Mouse (Mus musculus) Patski (cell line): ENCODE results near the gene Mtch1. TPM values are rescaled to one million over a fixed set of nuclear protein-coding genes. Genes with fewer than 3 reads are reported as not detected.

Experiments
- ATAC-seq: fragments of 100-300 bp; one replicate; pipeline ENCODE4 v1.8.0; 2021
- CTCF ChIA-PET: fragments of 350-600 bp; sonication (Branson Sonifier 250); formaldehyde crosslinking; loops from one replicate; lab custom pipeline; 2022; ENCODE audit warnings: inconsistent platforms; lab: Charles Lee
- POLR2A ChIA-PET: fragments of 350-600 bp; sonication (Branson Sonifier 250); formaldehyde crosslinking; loops from one replicate; lab custom pipeline; 2022; ENCODE audit warnings: antibody characterized with exemption, inconsistent platforms; lab: Charles Lee
- DNase-seq: peaks from one replicate; pipeline ENCODE4 v3.0.0-alpha.2; 2011; ENCODE audit warnings: low read depth, low spot score
- H3K27me3 ChIP-seq: fragments of 371-371 bp; one replicate; pipeline ENCODE4 v1.5.1; 2021
- CTCF ChIP-seq: fragments of 100-300 bp; IDR thresholded peaks from one replicate; pipeline ENCODE4 v1.5.1; 2021
- in situ Hi-C: fragments of 300-500 bp; cut with MboI; formaldehyde crosslinking; loops from 3 replicates; pipeline ENCODE4 v1.11.1; 2018; ENCODE audit warnings: low pct_unique_long_range_greater_than_20kb, mixed read lengths
- polyA plus RNA-seq: library from polyadenylated mRNA; unstranded; gene quantifications from one replicate; pipeline ENCODE4 v1.2.3, GENCODE M21; 2021

Mtch1 gene
- polyA plus RNA-seq, 1 experiment from 2014 or later: 349 TPM

DNA sequence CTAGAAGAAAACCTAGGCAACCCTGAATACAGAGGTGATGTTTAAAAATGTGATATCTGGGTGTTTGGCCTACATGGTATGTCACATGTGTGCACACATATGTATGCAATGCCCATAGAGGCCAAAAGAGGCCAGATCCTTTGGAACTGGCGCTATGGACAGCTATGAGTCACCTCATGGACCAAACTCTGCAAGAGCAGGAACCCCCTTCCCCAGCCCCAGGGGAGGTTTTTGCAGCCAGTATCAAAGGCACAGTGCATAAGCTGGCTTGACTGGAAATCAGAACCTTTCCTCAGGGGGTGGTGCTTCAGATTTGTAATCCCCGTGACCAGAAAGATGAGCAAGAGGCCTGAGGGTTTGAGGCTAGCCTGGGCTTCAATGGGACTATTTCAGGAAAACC lies 35.7 kb downstream of the Mtch1 start:
- CTCF ChIA-PET: interaction anchor here (0.9 kb wide), 1 partner anchor 10 kb away, joined by 3 read pairs; no protein-coding TSS in a partner anchor
- no peak for ATAC-seq
- in situ Hi-C loops: no loop called here
- H3K27me3 ChIP-seq: no peaks in the 10 kb centered on the region
- no peak for TF ChIP-seq CTCF
- POLR2A ChIA-PET: no interaction called here
- DNase-seq: no peak

- no peak for DNase-seq
- H3K27me3 ChIP-seq: no peaks in the 10 kb centered on the region
- ChIA-PET CTCF (interaction anchor here (0.9 kb wide), 1 partner anchor 10 kb away, joined by 3 read pairs; no protein-coding TSS in a partner anchor), POLR2A (no interaction called here)
- no peak for ATAC-seq
- in situ Hi-C loops: no loop called here
- TF ChIP-seq CTCF: no peak
Observed at GRCm38 (mm10) chr17:29311602-29312001, 36.1 kb downstream of the Mtch1 start.

DNA sequence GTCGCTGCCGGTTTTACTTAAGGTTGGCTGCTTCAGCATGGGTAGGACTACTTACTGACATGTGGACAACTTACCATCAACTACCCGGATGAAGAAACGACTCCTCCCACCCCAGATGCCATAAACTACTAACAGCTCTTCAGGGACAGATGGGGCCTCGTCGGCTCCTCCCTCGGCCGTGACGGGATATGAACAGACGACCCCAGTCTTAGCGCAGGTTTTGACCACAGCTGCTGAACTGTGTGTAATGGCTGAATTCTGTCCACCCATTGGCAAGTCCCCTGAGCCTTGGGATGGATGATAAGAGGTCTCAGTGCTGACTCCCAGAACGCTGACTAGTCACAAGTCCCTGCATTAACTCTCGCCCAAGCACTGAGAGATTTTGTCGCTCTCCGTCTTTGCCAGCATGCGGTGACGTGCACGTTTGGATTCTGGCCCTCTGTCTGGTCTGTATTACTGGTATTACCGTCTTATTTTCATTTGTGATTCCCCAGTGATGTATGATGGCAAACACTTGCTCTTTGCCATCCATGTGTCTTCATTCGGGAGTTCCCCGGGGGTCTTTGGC lies 37.6 kb downstream of the Mtch1 start:
- no peak for TF ChIP-seq CTCF
- no peak for ATAC-seq
- DNase-seq: no peak
- in situ Hi-C loops: no loop called here
- POLR2A ChIA-PET: no interaction called here
- CTCF ChIA-PET: no interaction called here
- H3K27me3 ChIP-seq: no peaks in the 10 kb centered on the region

DNA sequence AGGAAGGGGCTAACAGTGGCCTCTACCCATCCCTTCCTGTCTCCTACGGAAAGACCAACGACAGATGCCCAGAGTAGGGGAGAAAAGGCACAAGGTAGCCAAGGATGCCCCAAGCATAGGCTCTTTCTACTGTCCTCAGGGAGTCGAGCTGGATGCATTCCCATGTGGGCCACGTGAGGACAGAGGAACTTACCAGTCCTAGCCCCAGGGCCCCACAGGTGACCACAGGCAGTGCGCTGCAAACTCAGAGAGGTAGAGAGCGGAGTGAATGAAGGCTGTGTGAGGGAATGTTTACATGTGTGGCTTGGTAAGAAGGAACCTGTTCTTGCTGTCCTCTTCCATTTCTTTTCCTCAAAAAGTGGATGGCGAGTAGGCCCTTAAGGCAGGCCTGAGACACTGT lies 41.9 kb downstream of the Mtch1 start:
- DNase-seq (no peak), ATAC-seq (no peak)
- no peaks in the 10 kb centered on the region for H3K27me3 ChIP-seq
- ChIA-PET CTCF (interaction anchor here (1.4 kb wide), 1 partner anchor 22 kb away, joined by 3 read pairs; no protein-coding TSS in a partner anchor), POLR2A (interaction anchor here (0.6 kb wide), 1 partner anchor 103 kb away, joined by 3 read pairs; no protein-coding TSS in a partner anchor)
- TF ChIP-seq CTCF: no peak
- in situ Hi-C loops: no loop called here

GRCm38 (mm10) chr17:29305058-29305806 lies 42.5 kb downstream of the Mtch1 start:
- POLR2A ChIA-PET: interaction anchor here (1.4 kb wide), 1 partner anchor 10 kb away, joined by 4 read pairs; no protein-coding TSS in a partner anchor
- TF ChIP-seq CTCF: no peak
- CTCF ChIA-PET: interaction anchor here (1.4 kb wide), 1 partner anchor 23 kb away, joined by 3 read pairs; no protein-coding TSS in a partner anchor
- in situ Hi-C loops: no loop called here
- DNase-seq (no peak), ATAC-seq (no peak)
- no peaks in the 10 kb centered on the region for H3K27me3 ChIP-seq

DNA sequence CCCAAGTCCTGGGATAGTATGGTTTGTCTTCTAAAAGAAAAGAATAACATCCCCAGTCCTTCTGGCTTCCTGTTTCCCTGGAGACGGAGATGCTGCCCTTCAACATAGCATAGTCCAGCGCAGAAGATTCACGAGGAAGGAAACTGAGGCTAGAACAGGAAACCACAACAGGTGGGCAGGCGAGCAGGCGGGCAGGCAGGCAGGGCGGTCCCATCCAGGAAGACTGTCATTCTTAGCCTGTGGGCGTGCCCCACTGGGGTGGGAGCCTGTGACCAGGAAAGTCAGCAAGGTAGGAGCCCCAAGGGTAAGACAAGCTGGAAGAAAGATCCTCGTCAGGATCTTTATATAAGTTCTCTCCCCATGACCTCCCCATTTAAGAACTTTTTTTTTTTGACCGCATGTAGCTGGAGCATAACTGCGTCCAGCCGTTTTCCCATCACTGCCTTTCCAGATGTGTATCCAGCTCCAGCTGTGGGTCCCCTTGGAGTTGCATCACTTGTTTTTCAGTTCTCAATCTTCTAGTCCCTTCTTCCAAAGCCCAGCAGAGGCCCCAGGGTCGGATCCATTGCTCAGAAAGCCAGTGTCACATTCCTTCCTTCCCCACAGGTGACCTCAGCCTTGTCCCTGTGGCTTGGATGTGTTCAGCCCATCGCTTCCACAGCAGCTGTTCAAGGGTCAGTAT lies 43.2 kb downstream of the Mtch1 start:
- in situ Hi-C loops: no loop called here
- no peak for DNase-seq
- ChIA-PET CTCF (no interaction called here), POLR2A (interaction anchor here (1.4 kb wide), 1 partner anchor 11 kb away, joined by 4 read pairs; no protein-coding TSS in a partner anchor)
- ATAC-seq: no peak
- TF ChIP-seq CTCF: no peak
- no peaks in the 10 kb centered on the region for H3K27me3 ChIP-seq

- DNase-seq: no peak
- in situ Hi-C loops: no loop called here
- ChIA-PET CTCF (interaction anchor here (1.2 kb wide), 2 partner anchors 35 kb away, joined by 3 read pairs; partner anchors contain the start of gene BC004004), POLR2A (interaction anchor here (1.4 kb wide), 1 partner anchor 12 kb away, joined by 4 read pairs; no protein-coding TSS in a partner anchor)
- TF ChIP-seq CTCF: no peak
- H3K27me3 ChIP-seq: no peaks in the 10 kb centered on the region
- no peak for ATAC-seq
Observed at GRCm38 (mm10) chr17:29303856-29304255, 43.9 kb downstream of the Mtch1 start.

GRCm38 (mm10) chr17:29303087-29303486 lies 44.6 kb downstream of the Mtch1 start:
- POLR2A ChIA-PET: no interaction called here
- DNase-seq (no peak), ATAC-seq (no peak)
- no peak for TF ChIP-seq CTCF
- in situ Hi-C loops: no loop called here
- CTCF ChIA-PET: interaction anchor here (0.9 to 1.2 kb wide), 3 partner anchors 16 to 35 kb away, joined by 3 read pairs; partner anchors contain the start of gene BC004004
- H3K27me3 ChIP-seq: no peaks in the 10 kb centered on the region

DNA sequence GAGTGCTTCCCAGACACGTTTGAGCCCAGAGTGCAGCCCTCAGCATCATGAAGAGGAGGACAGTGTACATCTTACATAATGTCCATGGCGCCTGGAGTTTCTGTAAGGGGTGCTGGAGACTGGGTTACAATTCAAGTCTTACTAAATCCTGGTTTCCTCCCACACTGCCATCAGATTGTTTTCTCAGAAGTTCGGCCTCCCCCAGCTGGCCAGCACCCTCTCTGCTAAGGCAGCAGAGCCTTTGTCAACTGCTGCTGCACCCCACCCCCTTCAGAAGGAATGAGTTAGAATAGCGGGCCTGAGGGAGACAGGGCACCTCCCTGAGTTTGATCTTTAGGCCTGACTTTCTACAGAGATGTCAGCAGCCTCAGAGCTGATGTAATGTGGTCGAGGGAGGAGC lies 45.6 kb downstream of the Mtch1 start:
- POLR2A ChIA-PET: interaction anchor here (1.3 kb wide), 1 partner anchor 13 kb away, joined by 3 read pairs; no protein-coding TSS in a partner anchor

GRCm38 (mm10) chr17:29301421-29301820 lies 46.3 kb downstream of the Mtch1 start:
- POLR2A ChIA-PET: interaction anchor here (1.3 kb wide), 1 partner anchor 14 kb away, joined by 3 read pairs; no protein-coding TSS in a partner anchor
- ATAC-seq (no peak), DNase-seq (no peak)
- CTCF ChIA-PET: interaction anchor here (1.1 kb wide), 1 partner anchor 10 kb away, joined by 3 read pairs; no protein-coding TSS in a partner anchor
- in situ Hi-C loops: no loop called here
- H3K27me3 ChIP-seq: no peaks in the 10 kb centered on the region
- no peak for TF ChIP-seq CTCF

More for the DNA sequence above, 45.6 kb downstream of the Mtch1 start:
- ATAC-seq (no peak), DNase-seq (no peak)
- TF ChIP-seq CTCF: no peak
- H3K27me3 ChIP-seq: no peaks in the 10 kb centered on the region
- in situ Hi-C loops: no loop called here
- CTCF ChIA-PET: interaction anchor here (1.1 kb wide), 1 partner anchor 9 kb away, joined by 3 read pairs; no protein-coding TSS in a partner anchor
